Mouse (Mus musculus) heart, embryonic 11.5 days (tissue): ENCODE measurements around the gene Gm10229. TPM values are rescaled to one million over a fixed set of nuclear protein-coding genes. Genes with fewer than 3 reads are reported as not detected.
"Not testable (repeated sequence)": the region's sequence is repeated elsewhere in the genome, so short reads cannot be mapped to it uniquely, and the experiment has no call there.

Experiments
- ATAC-seq: fragments of 200-750 bp; cut with Nextera tagmentation; replicated peaks from 2 replicates; pipeline ENCODE4 v1.8.0; 2017; ENCODE audit warnings: moderate library complexity; ENCODE audit not compliant: insufficient number of reproducible peaks, low FRiP score, low TSS enrichment
- H3K27ac ChIP-seq: fragments of 300-500 bp; sonication (generic); 2 replicates; pipeline ENCODE4 v1.5.1; 2014; ENCODE audit warnings: mild to moderate bottlenecking, low read depth, low read length
- H3K27me3 ChIP-seq: fragments of 300-500 bp; sonication (generic); 2 replicates; pipeline ENCODE4 v1.6.1; 2014; ENCODE audit warnings: mild to moderate bottlenecking, low read length, mixed read lengths; ENCODE audit not compliant: control insufficient read depth, insufficient read depth
- H3K36me3 ChIP-seq: fragments of 300-500 bp; sonication (generic); 2 replicates; pipeline ENCODE4 v1.6.1; 2014; ENCODE audit warnings: mild to moderate bottlenecking, low read length, moderate library complexity, mixed read lengths; ENCODE audit not compliant: control insufficient read depth, insufficient read depth
- H3K4me1 ChIP-seq: fragments of 300-500 bp; sonication (generic); 2 replicates; pipeline ENCODE4 v1.6.1; 2014; ENCODE audit warnings: low read length; ENCODE audit not compliant: control insufficient read depth, insufficient read depth
- H3K4me2 ChIP-seq: fragments of 300-500 bp; sonication (generic); 2 replicates; pipeline ENCODE4 v1.6.1; 2014; ENCODE audit warnings: mild to moderate bottlenecking, moderate library complexity
- H3K4me3 ChIP-seq: fragments of 300-500 bp; sonication (generic); 2 replicates; pipeline ENCODE4 v1.5.1; 2014; ENCODE audit warnings: low read depth, low read length
- H3K9ac ChIP-seq: fragments of 300-500 bp; sonication (generic); 2 replicates; pipeline ENCODE4 v1.6.1; 2014; ENCODE audit warnings: mild to moderate bottlenecking, low read depth, low read length, moderate library complexity
- H3K9me3 ChIP-seq: fragments of 300-500 bp; sonication (generic); replicated peaks from 2 replicates; pipeline ENCODE4 v1.6.1; 2016; ENCODE audit warnings: low read length; ENCODE audit not compliant: control insufficient read depth
- WGBS: fragments of 180-500 bp; shearing (Covaris S2); extraction: QIAGEN DNeasy Blood & Tissue Kit; methylation state at CpG from one replicate; pipeline ENCODE4 v1.1.7; 2014; ENCODE audit not compliant: insufficient replicate concordance; 5-methylcytosine and 5-hydroxymethylcytosine counted together
- polyA plus RNA-seq: library from polyadenylated mRNA; unstranded; fragments of >200 nt; fragmentation: Nextera tagmentation; extraction: Ambion mirVana; gene quantifications from 2 replicates; pipeline ENCODE4 v1.2.1, GENCODE M21; 2014

The Gm10229 gene
- not detected in 2 replicates for polyA plus RNA-seq

- not testable (repeated sequence) for H3K4me1 ChIP-seq
- WGBS = 78% methylated on average over 1 of the region's 3 CpGs
Observed at GRCm38 (mm10) chr16:89014984-89015383, at the start of gene Gm10229. Gene Gm10229 (plus strand): TSS chr16:89015284.

GRCm38 (mm10) chr16:89010659-89011058 is 4.4 kb upstream of the Gm10229 start, which contains the start of gene Krtap22-2:
Gene Krtap22-2 (minus strand): TSS chr16:89010759.
- H3K9ac ChIP-seq = no peak within 1 kb of the TSS
- WGBS = 76% methylated on average over 5 of the region's 5 CpGs
- no peak for ATAC-seq
- no peak within 1 kb of the TSS for H3K4me3 ChIP-seq
- no peaks in the 10 kb centered on the region for H3K27me3 ChIP-seq
- no peaks in the 10 kb centered on the region for H3K9me3 ChIP-seq
- H3K4me2 ChIP-seq = no peak within 1 kb of the TSS
- H3K36me3 ChIP-seq = no peaks in the 10 kb centered on the region
- no peak within 1 kb of the TSS for H3K27ac ChIP-seq
- H3K4me1 ChIP-seq = no peaks in the 10 kb centered on the region

More at GRCm38 (mm10) chr16:89014984-89015383, at the start of gene Gm10229:
- not testable (repeated sequence) for H3K9me3 ChIP-seq, H3K27me3 ChIP-seq, H3K36me3 ChIP-seq, H3K4me3 ChIP-seq, H3K4me2 ChIP-seq, H3K27ac ChIP-seq, H3K9ac ChIP-seq, ATAC-seq

GRCm38 (mm10) chr16:89013973-89014372 is 1.1 kb upstream of the Gm10229 start:
- no peak overlapping the region for H3K4me3 ChIP-seq
- no peaks in the 10 kb centered on the region for H3K9me3 ChIP-seq
- H3K4me1 ChIP-seq = no peaks in the 10 kb centered on the region
- no peak overlapping the region for H3K27ac ChIP-seq
- H3K4me2 ChIP-seq = no peak overlapping the region
- 89% methylated on average over 3 of the region's 3 CpGs for WGBS
- no peaks in the 10 kb centered on the region for H3K27me3 ChIP-seq
- H3K9ac ChIP-seq = no peak overlapping the region
- no peak for ATAC-seq
- no peaks in the 10 kb centered on the region for H3K36me3 ChIP-seq

GRCm38 (mm10) chr16:89031399-89031798 is 16.3 kb downstream of the Gm10229 start, which contains the start of gene Krtap6-1:
Gene Krtap6-1 (plus strand): TSS chr16:89031699.
- not testable (repeated sequence) for H3K27ac ChIP-seq, H3K4me1 ChIP-seq, H3K4me3 ChIP-seq, H3K9me3 ChIP-seq, ATAC-seq, H3K27me3 ChIP-seq, H3K4me2 ChIP-seq, H3K9ac ChIP-seq, H3K36me3 ChIP-seq
- WGBS = 84% methylated on average over 3 of the region's 3 CpGs

- H3K27ac ChIP-seq, H3K9ac ChIP-seq, ATAC-seq, H3K9me3 ChIP-seq, H3K4me1 ChIP-seq, H3K27me3 ChIP-seq, H3K4me3 ChIP-seq, H3K4me2 ChIP-seq, H3K36me3 ChIP-seq: not testable (repeated sequence)
- 77% methylated on average over 2 of the region's 4 CpGs for WGBS
Observed at GRCm38 (mm10) chr16:89041372-89041771, 26.3 kb downstream of the Gm10229 start, which contains the start of gene Gm10228. Gene Gm10228 (minus strand): TSS chr16:89041472.

- no peaks in the 10 kb centered on the region for H3K36me3 ChIP-seq
Observed at GRCm38 (mm10) chr16:89047783-89048182, 32.7 kb downstream of the Gm10229 start, which contains the start of gene Krtap6-5. Gene Krtap6-5 (minus strand): TSS chr16:89047883.

GRCm38 (mm10) chr16:89063902-89064301 is 48.8 kb downstream of the Gm10229 start, which contains the start of gene 1110025L11Rik:
Gene 1110025L11Rik (minus strand): TSS chr16:89064002.
- not testable (repeated sequence) for H3K36me3 ChIP-seq, H3K9ac ChIP-seq, H3K4me1 ChIP-seq, H3K27me3 ChIP-seq, H3K9me3 ChIP-seq, ATAC-seq, H3K27ac ChIP-seq, H3K4me3 ChIP-seq, H3K4me2 ChIP-seq
- no CpG with 5 or more reads among the region's 2 CpGs for WGBS

More at GRCm38 (mm10) chr16:89047783-89048182, 32.7 kb downstream of the Gm10229 start, which contains the start of gene Krtap6-5:
- no peaks in the 10 kb centered on the region for H3K4me1 ChIP-seq
- no peak within 1 kb of the TSS for H3K4me3 ChIP-seq
- H3K4me2 ChIP-seq = no peak within 1 kb of the TSS
- no peak within 1 kb of the TSS for H3K27ac ChIP-seq
- WGBS = 82% methylated on average over 3 of the region's 3 CpGs
- no peaks in the 10 kb centered on the region for H3K27me3 ChIP-seq
- ATAC-seq = no peak
- no peaks in the 10 kb centered on the region for H3K9me3 ChIP-seq
- H3K9ac ChIP-seq = no peak within 1 kb of the TSS
